Mouse (Mus musculus): ENCODE results near the gene Gm20538.

DNA sequence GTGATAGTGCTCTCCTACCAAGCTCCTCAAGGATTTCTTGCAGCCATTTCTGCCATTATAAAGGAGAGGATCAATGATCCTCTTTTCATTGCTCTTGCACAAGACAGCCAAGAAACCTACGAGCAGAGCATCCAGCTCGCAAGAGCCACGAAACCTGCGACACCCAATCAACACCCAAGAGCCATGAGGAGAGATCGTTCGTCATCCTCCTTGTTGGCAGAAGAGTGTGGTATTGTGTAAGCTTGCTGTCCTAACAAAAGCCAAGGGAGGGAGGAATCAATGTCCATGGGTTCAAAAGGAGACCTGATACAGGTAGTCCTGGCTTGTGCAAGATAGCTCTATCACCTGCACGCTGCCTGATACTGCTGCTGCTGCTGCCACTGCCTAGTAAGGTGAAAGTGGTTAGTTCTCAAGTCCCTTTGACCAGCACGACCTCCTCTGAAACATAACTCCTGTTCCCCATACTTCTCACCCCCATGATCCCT lies 9.9 kb downstream of the Gm20538 start:
- TF ChIP-seq CTCF (IDR thresholded peaks at IDR 0.05) = no peak
- no peak for TF ChIP-seq POLR2A (IDR thresholded peaks at IDR 0.05; ENCODE audit: insufficient read depth, low read depth, low read length)
